Mouse (Mus musculus) G1E (cell line): ENCODE results near the gene Slc9a3r1.

ENCODE experiments used
- CTCF ChIP-seq: IDR thresholded peaks from 2 replicates; pipeline ENCODE4 v1.5.1; 2012; ENCODE audit warnings: low read depth, low read length, inconsistent platforms, mixed read lengths
- GATA1 ChIP-seq: IDR thresholded peaks from 2 replicates; pipeline ENCODE4 v1.6.1; 2012; ENCODE audit warnings: borderline replicate concordance, low read length, inconsistent platforms, mixed read lengths
- POLR2AphosphoS5 ChIP-seq: IDR thresholded peaks from 2 replicates; pipeline ENCODE4 v1.6.1; 2012; ENCODE audit warnings: low read depth, low read length, inconsistent platforms; ENCODE audit not compliant: insufficient replicate concordance
- TAL1 ChIP-seq: conservative IDR thresholded peaks from 2 replicates; pipeline ENCODE4 v1.6.1; 2012; ENCODE audit warnings: low read depth, low read length, inconsistent platforms, mixed read lengths

GRCm38 (mm10) chr11:115202316-115202715 is 39.2 kb downstream of the Slc9a3r1 start:
- peak; percentile 78 for TF ChIP-seq CTCF
- no peak for TF ChIP-seq GATA1
- TF ChIP-seq TAL1, result no peak
- TF ChIP-seq POLR2AphosphoS5, result no peak
